Mouse (Mus musculus) heart, postnatal 0 days (tissue): ENCODE measurements around the gene Cd59a. TPM values are rescaled to one million over a fixed set of nuclear protein-coding genes. Genes with fewer than 3 reads are reported as not detected.
"Not testable (repeated sequence)": the region's sequence is repeated elsewhere in the genome, so short reads cannot be mapped to it uniquely, and the experiment has no call there.

Experiments used
- ATAC-seq: fragments of 200-750 bp; cut with Nextera tagmentation; 2 replicates; pipeline ENCODE4 v1.8.0; 2017; ENCODE audit warnings: low read depth, moderate number of reproducible peaks, moderate library complexity; ENCODE audit not compliant: insufficient read depth
- DNase-seq: peaks from one replicate; pipeline ENCODE4 v3.0.0-alpha.2; 2016; ENCODE audit warnings: low spot score
- H3K27ac ChIP-seq: fragments of 300-500 bp; sonication (generic); 2 replicates; pipeline ENCODE4 v1.5.1; 2014; ENCODE audit warnings: low read depth, mild to moderate bottlenecking
- H3K27me3 ChIP-seq: fragments of 300-500 bp; sonication (generic); 2 replicates; pipeline ENCODE4 v1.6.1; 2014; ENCODE audit warnings: low read length, mixed read lengths; ENCODE audit not compliant: control insufficient read depth, insufficient read depth
- H3K36me3 ChIP-seq: fragments of 300-500 bp; sonication (generic); replicated peaks from 2 replicates; pipeline ENCODE4 v1.6.1; 2014; ENCODE audit warnings: low read length, mixed read lengths; ENCODE audit not compliant: control insufficient read depth, insufficient read depth
- H3K4me1 ChIP-seq: fragments of 300-500 bp; sonication (generic); 2 replicates; pipeline ENCODE4 v1.6.1; 2014; ENCODE audit warnings: antibody characterized with exemption; ENCODE audit not compliant: control insufficient read depth, insufficient read depth
- H3K4me2 ChIP-seq: fragments of 300-500 bp; sonication (generic); 2 replicates; pipeline ENCODE4 v1.6.1; 2014; ENCODE audit warnings: low read depth, mild to moderate bottlenecking, low read length, moderate library complexity
- H3K4me3 ChIP-seq: fragments of 300-500 bp; sonication (generic); 2 replicates; pipeline ENCODE4 v1.5.1; 2014; ENCODE audit warnings: low read depth, low read length
- H3K9ac ChIP-seq: fragments of 300-500 bp; sonication (generic); replicated peaks from 2 replicates; pipeline ENCODE4 v1.6.1; 2014; ENCODE audit warnings: low read depth, low read length, mixed read lengths
- H3K9me3 ChIP-seq: fragments of 300-500 bp; sonication (generic); replicated peaks from 2 replicates; pipeline ENCODE4 v1.6.1; 2016; ENCODE audit warnings: low read length; ENCODE audit not compliant: control insufficient read depth
- CTCF ChIP-seq: IDR thresholded peaks from 2 replicates; pipeline ENCODE4 v1.5.1; 2016; ENCODE audit warnings: antibody characterized with exemption, control low read depth, low read depth
- EP300 ChIP-seq: IDR thresholded peaks from 2 replicates; pipeline ENCODE4 v1.6.1; 2016; ENCODE audit warnings: antibody characterized with exemption, low read depth
- WGBS: fragments of 180-500 bp; shearing (Covaris S2); extraction: QIAGEN DNeasy Blood & Tissue Kit; methylation state at CpG from one replicate; pipeline ENCODE4 v1.1.7; 2014; 5-methylcytosine and 5-hydroxymethylcytosine counted together
- polyA plus RNA-seq: library from polyadenylated mRNA; unstranded; fragments of >200 nt; fragmentation: Nextera tagmentation; extraction: Ambion mirVana; gene quantifications from 2 replicates; pipeline ENCODE4 v1.2.1, GENCODE M21; 2015
- total RNA-seq: library from RNA; depleted of rRNA; stranded (reverse); fragments of >200 nt; gene quantifications from 2 replicates; pipeline ENCODE4 v1.2.3, GENCODE M21; 2014; ENCODE audit warnings: low replicate concordance

The Cd59a gene
- total and polyA plus RNA-seq, 2 experiments from 2014 or later, result 40.6 to 96.5 TPM

DNA sequence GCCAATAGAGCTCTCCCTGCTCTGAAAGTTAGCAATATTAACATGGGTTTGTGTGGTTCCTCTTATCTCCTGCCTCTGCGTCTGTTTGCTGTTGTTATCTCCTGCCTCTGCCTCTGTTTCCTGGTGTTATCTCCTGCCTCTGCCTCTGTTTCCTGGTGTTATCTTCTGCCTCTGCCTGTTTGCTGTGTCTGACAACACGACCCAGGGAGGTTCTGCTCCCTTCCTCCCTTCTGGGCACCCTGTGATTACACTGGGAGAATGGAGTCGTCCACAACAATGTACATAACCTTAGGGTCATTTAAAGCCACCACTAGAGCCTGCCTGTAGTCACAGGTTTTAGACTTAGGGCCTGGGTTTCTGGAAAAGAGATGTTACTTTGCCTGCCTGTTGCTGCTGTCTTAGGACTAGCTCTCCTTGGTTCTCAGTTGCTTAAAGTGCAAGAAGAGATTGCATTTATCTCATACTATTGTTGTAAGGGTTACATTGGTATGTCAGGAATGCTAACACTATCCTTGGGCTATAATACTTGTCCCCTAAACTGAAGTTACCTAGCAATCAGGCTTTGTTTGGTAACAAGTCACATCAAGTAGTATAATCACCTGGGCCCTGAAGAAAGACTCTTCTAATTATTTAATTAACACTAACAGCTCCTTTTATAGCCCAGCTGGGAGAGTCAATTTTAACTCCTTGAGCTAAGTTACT, 3.1 kb downstream of the Cd59a start:
- Histone ChIP-seq H3K4me3 (no peak overlapping the region), H3K27me3 (no peaks in the 10 kb centered on the region), H3K4me1 (peaks cover 28% of the 10 kb centered on the region), H3K9me3 (no peaks in the 10 kb centered on the region), H3K27ac (peak overlapping the region; percentile 45), H3K9ac (no peak overlapping the region), H3K4me2 (0 out of 2 replicates have a peak overlapping the region, but pooled peaks have one; percentile 1), H3K36me3 (no peaks in the 10 kb centered on the region)
- TF ChIP-seq EP300 (no peak), CTCF (no peak)
- ATAC-seq (no peak), DNase-seq (no peak)
- WGBS, result 6% methylated on average over 3 of the region's 3 CpGs

DNA sequence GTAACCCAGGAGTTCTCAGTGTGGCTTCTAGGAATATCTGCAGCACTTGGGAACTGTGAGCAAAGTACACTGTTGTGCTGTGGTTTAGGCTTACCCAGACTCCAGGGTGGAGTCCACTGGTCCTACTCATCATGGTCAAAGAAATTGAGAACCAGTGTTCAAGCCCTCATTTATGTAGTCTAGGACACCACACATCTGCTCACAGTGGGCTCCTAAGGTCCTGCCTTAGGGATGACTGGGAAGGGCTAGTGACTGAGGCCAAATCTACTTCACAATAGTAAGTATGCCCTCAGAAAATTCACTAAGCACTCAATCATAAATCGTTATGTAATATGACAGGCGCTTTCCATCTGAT, 3.6 kb downstream of the Cd59a start:
- no peak overlapping the region for H3K9ac ChIP-seq
- H3K27me3 ChIP-seq, result no peaks in the 10 kb centered on the region
- DNase-seq, result no peak
- WGBS, result 94% methylated on average over 2 of the region's 2 CpGs
- H3K4me1 ChIP-seq, result peaks cover 28% of the 10 kb centered on the region
- TF ChIP-seq CTCF (no peak), EP300 (no peak)
- H3K4me3 ChIP-seq, result no peak overlapping the region
- peak overlapping the region; percentile 45 for H3K27ac ChIP-seq
- no peak for ATAC-seq
- no peaks in the 10 kb centered on the region for H3K36me3 ChIP-seq
- no peaks in the 10 kb centered on the region for H3K9me3 ChIP-seq
- H3K4me2 ChIP-seq, result 0 out of 2 replicates have a peak overlapping the region, but pooled peaks have one; percentile 1

DNA sequence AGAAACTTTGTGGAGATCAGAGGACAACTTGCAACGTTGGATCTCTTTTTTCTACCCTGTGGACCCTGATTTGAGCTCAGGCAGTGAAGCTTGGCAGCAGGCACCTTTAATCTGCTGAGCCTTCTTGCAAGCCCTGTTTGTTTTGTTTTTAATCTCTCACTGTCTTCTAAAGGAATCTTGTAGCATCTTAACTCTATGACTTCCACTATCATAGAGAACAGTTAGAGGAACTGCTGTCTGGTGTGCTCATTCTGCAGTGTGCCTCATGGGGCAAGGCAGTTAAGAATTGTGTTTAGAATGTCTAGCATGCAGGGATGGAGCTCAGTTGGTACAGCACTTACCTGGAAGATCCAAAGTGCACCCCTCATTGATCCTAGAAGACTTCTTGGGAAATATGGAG, 4.3 kb downstream of the Cd59a start:
- H3K9ac ChIP-seq, result no peak overlapping the region
- H3K4me2 ChIP-seq, result no peak overlapping the region
- peaks cover 5% of the 10 kb centered on the region; the same call in 1 of the 2 replicates for H3K36me3 ChIP-seq
- peaks cover 28% of the 10 kb centered on the region for H3K4me1 ChIP-seq
- no peak overlapping the region for H3K27ac ChIP-seq
- H3K9me3 ChIP-seq, result no peaks in the 10 kb centered on the region
- no peaks in the 10 kb centered on the region for H3K27me3 ChIP-seq
- no peak overlapping the region for H3K4me3 ChIP-seq
- WGBS, result 44% methylated on average over 1 of the region's 1 CpGs
- no peak for TF ChIP-seq EP300
- TF ChIP-seq CTCF, result no peak
- no peak for DNase-seq
- no peak for ATAC-seq

DNA sequence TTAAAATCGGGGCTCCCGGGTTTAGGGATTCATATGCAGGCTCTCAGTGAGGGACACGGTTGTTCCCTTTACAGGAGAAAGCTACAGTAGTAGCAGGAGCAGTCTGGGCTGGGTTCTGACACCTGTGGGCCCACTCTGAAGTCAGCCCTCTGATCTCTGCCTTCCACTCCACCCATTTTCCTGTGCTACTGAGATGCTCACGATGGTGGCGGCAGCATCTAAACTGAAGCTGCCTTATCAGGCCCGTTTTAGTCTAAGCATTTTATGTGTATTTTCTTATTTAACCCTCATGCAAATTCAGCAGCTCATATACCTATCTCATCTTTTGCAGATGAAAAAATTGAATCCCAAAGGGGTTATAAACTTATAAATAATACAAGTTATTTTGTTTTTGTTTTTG, 9.2 kb downstream of the Cd59a start:
- H3K27ac ChIP-seq, result no peak overlapping the region
- H3K4me1 ChIP-seq, result peaks cover 19% of the 10 kb centered on the region; the same call in 1 of the 2 replicates
- H3K9me3 ChIP-seq, result no peaks in the 10 kb centered on the region
- no peaks in the 10 kb centered on the region for H3K27me3 ChIP-seq
- H3K4me3 ChIP-seq, result no peak overlapping the region
- H3K9ac ChIP-seq, result no peak overlapping the region
- H3K4me2 ChIP-seq, result no peak overlapping the region
- ATAC-seq, result no peak
- DNase-seq, result no peak
- peaks cover 5% of the 10 kb centered on the region; the same call in 1 of the 2 replicates for H3K36me3 ChIP-seq
- TF ChIP-seq EP300, result no peak
- TF ChIP-seq CTCF, result no peak
- 80% methylated on average over 6 of the region's 6 CpGs for WGBS

DNA sequence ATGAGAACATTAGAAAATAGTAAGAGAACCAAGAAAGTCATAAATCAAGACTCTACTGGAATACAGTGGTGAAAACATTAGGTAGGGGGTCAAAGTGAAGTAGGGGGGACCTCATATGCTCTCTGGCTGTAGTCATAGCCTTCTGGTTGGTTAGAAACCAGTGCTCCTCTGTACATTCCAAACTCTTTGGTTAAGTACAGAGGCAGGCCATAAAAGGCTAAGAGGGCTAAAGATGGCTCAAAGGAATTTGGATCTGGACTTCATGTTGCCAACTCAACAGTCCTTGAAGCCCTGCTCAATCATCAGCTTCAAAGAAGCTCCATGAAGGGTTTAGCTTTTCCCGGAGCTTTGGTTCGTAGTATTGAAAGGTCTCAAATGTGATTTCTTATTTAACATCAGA, 13.4 kb downstream of the Cd59a start:
- H3K4me3 ChIP-seq, H3K4me2 ChIP-seq, H3K9me3 ChIP-seq, H3K9ac ChIP-seq, DNase-seq, H3K27me3 ChIP-seq: not testable (repeated sequence)
- peaks cover 13% of the 10 kb centered on the region for H3K36me3 ChIP-seq
- peaks cover 10% of the 10 kb centered on the region; the same call in 1 of the 2 replicates for H3K4me1 ChIP-seq
- WGBS, result 28% methylated on average over 2 of the region's 2 CpGs
- peak overlapping the region; percentile 50 for H3K27ac ChIP-seq
- ATAC-seq, result peak; percentile 87

DNA sequence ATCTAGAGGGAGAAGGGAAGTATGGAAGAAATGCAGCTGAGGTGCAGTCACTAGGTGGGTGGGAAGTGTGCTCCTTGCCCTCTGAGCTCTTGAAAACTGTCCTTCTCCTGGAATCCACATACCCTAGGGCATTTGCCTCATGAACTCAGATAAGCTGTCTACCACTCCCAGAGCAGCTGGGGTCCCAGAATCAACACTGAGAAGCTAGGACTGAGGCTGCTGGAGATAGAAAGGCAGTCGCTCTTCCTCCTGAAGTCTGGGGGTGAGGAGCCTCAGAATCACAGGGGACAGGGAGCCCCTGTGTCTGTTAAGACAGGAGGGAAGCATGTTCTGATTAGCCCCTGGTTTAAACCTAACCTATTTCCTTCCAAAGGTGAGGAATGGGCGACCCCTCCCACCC, 13.9 kb downstream of the Cd59a start:
- peak overlapping the region; percentile 50 for H3K27ac ChIP-seq
- H3K4me2 ChIP-seq, result no peak overlapping the region
- H3K9ac ChIP-seq, result no peak overlapping the region
- no peaks in the 10 kb centered on the region for H3K27me3 ChIP-seq
- 40% methylated on average over 2 of the region's 2 CpGs for WGBS
- H3K36me3 ChIP-seq, result peaks cover 14% of the 10 kb centered on the region
- TF ChIP-seq EP300 (no peak), CTCF (no peak)
- ATAC-seq (peak; percentile 33; the same call in 1 of the 2 replicates), DNase-seq (no peak)
- H3K9me3 ChIP-seq, result no peaks in the 10 kb centered on the region
- no peak overlapping the region for H3K4me3 ChIP-seq
- H3K4me1 ChIP-seq, result peaks cover 10% of the 10 kb centered on the region; the same call in 1 of the 2 replicates
